Mouse (Mus musculus): ENCODE data around the gene Megf8.

- TF ChIP-seq CTCF (IDR thresholded peaks at IDR 0.05; ENCODE audit: borderline replicate concordance, extremely low read depth, insufficient read depth, insufficient read length) (no peak), POLR2A (IDR thresholded peaks at IDR 0.05; ENCODE audit: borderline replicate concordance, extremely low read depth, insufficient read depth, insufficient read length, poor library complexity, severe bottlenecking) (no peak)
Measured at GRCm38 (mm10) chr7:25308702-25309318, 8.2 kb upstream of the Megf8 start.

All from brain, embryonic 14.5 days (tissue).